Mouse (Mus musculus): ENCODE data around the gene Marc1.

Marc1 gene

DNA sequence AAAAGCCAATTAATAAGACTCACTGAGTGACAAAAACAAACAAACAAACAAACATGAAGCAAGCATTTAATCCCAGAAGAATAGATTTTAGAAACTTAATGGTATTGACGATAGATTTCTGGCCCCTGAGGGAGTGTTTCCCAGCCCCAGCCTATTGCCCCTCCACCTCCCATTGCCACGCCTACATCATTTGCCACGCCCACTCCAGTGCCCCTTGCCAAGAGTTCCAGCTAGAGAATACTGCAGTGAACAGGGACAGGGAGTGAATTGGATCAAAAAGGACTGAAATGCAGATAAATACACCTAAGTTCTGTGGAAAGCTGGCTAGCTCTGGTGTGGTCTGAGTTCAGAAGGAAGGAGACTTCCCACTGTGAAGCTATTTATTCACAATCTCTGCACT lies 47.2 kb downstream of the Marc1 start:
- in situ Hi-C loops (cut with MboI, MseI) = no loop called here

GRCm38 (mm10) chr1:184762941-184763340 lies 48.2 kb downstream of the Marc1 start:
- in situ Hi-C loops (cut with MboI, MseI) = no loop called here

GRCm38 (mm10) chr1:184761988-184762387 lies 49.1 kb downstream of the Marc1 start:
- in situ Hi-C loops (cut with MboI, MseI) = no loop called here

DNA sequence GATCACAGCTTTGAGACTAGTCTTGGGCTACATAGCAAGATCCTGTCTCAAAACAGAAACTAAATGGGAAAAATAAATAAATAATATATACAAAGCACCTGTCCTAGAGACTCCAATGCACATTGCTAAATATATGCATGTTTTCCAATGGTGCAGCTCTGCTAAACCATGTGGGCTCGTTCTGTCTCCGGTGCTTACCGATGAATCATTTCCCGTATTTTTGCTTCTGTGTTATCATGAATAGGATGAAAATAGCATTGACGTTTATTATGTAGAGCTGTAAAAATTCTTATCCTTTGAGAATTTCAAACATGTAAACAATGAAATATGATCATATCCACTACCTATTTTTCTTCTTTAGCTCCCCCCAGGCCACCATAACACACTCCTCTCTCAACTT lies 58.4 kb downstream of the Marc1 start:
- in situ Hi-C loops (cut with MboI, MseI) = no loop called here

- in situ Hi-C loops (cut with MboI, MseI) = no loop called here
These were observed 60.9 kb downstream of the Marc1 start for GRCm38 (mm10) chr1:184750114-184750664.

DNA sequence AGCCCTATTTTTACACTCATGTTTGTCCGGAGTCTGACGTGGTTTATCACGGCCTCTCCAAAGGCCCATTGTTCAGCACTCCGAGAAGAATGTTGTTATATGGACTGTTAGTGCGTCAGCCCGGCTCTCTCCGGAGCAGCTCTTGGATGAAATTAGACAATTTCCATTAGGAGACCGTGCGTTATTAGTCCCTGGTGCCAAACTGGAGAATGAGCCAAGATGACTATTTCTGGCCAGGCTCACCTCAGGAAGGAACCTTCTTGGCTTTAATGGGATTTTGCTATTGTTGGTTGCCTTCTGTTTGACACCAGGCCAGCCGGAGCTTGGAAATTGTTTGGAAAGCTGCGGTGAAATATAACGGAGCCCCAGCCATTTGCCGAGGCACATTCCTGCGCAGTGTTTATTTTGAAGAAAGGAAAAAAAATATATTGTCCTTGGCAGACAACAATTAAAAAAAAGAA lies 62.4 kb downstream of the Marc1 start:
- in situ Hi-C loops (cut with MboI, MseI) = no loop called here

- in situ Hi-C loops (cut with MboI, MseI) = no loop called here
These were observed 73.1 kb downstream of the Marc1 start for GRCm38 (mm10) chr1:184737876-184738479.

DNA sequence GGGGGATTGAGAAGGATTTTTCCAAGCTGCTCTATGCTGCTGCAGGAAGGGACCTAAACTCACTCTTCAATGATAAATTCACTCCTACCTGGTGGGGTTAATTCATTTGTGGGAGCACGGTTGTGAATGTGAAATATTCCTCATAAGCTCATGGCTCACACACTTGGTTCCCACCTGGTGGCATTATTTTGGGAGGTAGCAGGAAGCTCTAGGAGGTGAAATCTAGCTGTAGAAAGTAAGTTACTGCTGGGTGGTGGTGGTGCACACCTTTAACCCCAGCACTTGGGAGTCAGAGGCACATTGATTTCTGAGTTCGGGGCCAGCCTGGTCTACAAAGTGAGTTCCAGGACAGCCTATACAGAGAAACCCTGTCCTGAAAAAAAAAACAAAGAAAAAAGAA lies 73.9 kb downstream of the Marc1 start:
- in situ Hi-C loops (cut with MboI, MseI) = no loop called here

Data from T-helper 1 cell (primary cell).